Mouse (Mus musculus) gastrocnemius, postnatal 4 days (tissue): Measurements from ENCODE around the gene Olfr1436. TPM values are rescaled to one million over a fixed set of nuclear protein-coding genes. Genes with fewer than 3 reads are reported as not detected.
"Not testable (repeated sequence)": the region's sequence is repeated elsewhere in the genome, so short reads cannot be mapped to it uniquely, and the experiment has no call there.

Source experiments
- DNase-seq, 2 experiments: peaks; one replicate each; pipeline ENCODE4 v3.0.0; 2021 to 2022; ENCODE audit warnings: low spot score in 2 of 2, mixed read lengths in 2 of 2
- long read RNA-seq, 2 experiments: library from polyadenylated mRNA; stranded (forward); transcript quantifications; one replicate each; pipeline ENCODE4 v2.0.0; 2021
- total RNA-seq, 2 experiments: library from RNA; stranded (reverse); gene quantifications; 2 replicates each; pipeline ENCODE4 v1.2.3; 2021

Olfr1436 gene
- not detected for total RNA-seq
- long read RNA-seq, experiment 1 = 0 reads
- long read RNA-seq, experiment 2 = 0 reads

GRCm38 (mm10) chr19:12299030-12299429 lies at the start of gene Olfr1436:
Gene Olfr1436 (minus strand): TSS chr19:12299130.
- DNase-seq = not testable (repeated sequence)

- DNase-seq = no peak
Measured at GRCm38 (mm10) chr19:12335810-12336209, 36.9 kb upstream of the Olfr1436 start, which contains the start of gene Olfr1438-ps1. Gene Olfr1438-ps1 (minus strand): TSS chr19:12335910.

- no peak for DNase-seq
Measured at GRCm38 (mm10) chr19:12325001-12325400, 26.1 kb upstream of the Olfr1436 start, which contains the start of gene Olfr1437. Gene Olfr1437 (minus strand): TSS chr19:12325101.

GRCm38 (mm10) chr19:12292979-12293378 lies 6.0 kb downstream of the Olfr1436 start:
- no peak for DNase-seq

GRCm38 (mm10) chr19:12279554-12279953 lies 19.4 kb downstream of the Olfr1436 start, which contains the start of gene Olfr1434:
Gene Olfr1434 (plus strand): TSS chr19:12279854.
- DNase-seq = no peak

GRCm38 (mm10) chr19:12260732-12261131 lies 38.2 kb downstream of the Olfr1436 start, which contains the start of gene Olfr235:
Gene Olfr235 (plus strand): TSS chr19:12261032.
- DNase-seq = no peak

Other genes with a start within 250 kb of the Olfr1436 start
- gene Olfr1424, start 236.4 kb downstream of the Olfr1436 start, total RNA-seq = not detected
- gene Olfr1425, start 221.4 kb downstream of the Olfr1436 start, total RNA-seq = not detected
- not detected for gene Olfr1426, start 207.1 kb downstream of the Olfr1436 start, total RNA-seq
- not detected for gene Olfr1427, start 195.8 kb downstream of the Olfr1436 start, total RNA-seq
- not detected for gene Olfr1428, start 183.2 kb downstream of the Olfr1436 start, total RNA-seq
- not detected for gene Olfr76, start 175.9 kb downstream of the Olfr1436 start, total RNA-seq
- gene Olfr1555-ps1, start 129.0 kb downstream of the Olfr1436 start, total RNA-seq = not detected
- not detected for gene Olfr1431, start 98.5 kb downstream of the Olfr1436 start, total RNA-seq
- gene Olfr1432, start 66.5 kb downstream of the Olfr1436 start, total RNA-seq = not detected
- gene Olfr262, start 57.5 kb downstream of the Olfr1436 start, total RNA-seq = not detected
- not detected for gene Olfr235, start 38.1 kb downstream of the Olfr1436 start, total RNA-seq
- gene Olfr1434, start 19.3 kb downstream of the Olfr1436 start, total RNA-seq = not detected
- not detected for gene Olfr1437, start 26.0 kb upstream of the Olfr1436 start, total RNA-seq
- gene Olfr1438-ps1, start 36.8 kb upstream of the Olfr1436 start, total RNA-seq = not detected
- gene Olfr1440, start 88.1 kb upstream of the Olfr1436 start, total RNA-seq = not detected
- gene Olfr1441, start 118.3 kb upstream of the Olfr1436 start, total RNA-seq = not detected
- not detected for gene Pfpl, start 128.8 kb upstream of the Olfr1436 start, total RNA-seq
- 1 to 10 TPM; 3.7 to 3.9 TPM for gene Mpeg1, start 161.6 kb upstream of the Olfr1436 start, total RNA-seq
- gene Dtx4, start 202.3 kb upstream of the Olfr1436 start, total RNA-seq = 10 to 100 TPM; 33.2 to 37.5 TPM
- gene Fam111a, start 246.6 kb upstream of the Olfr1436 start, total RNA-seq = 10 to 100 TPM; 21.3 to 21.5 TPM